Mouse (Mus musculus): ENCODE data around the gene Sox6.

Sox6 gene

GRCm38 (mm10) chr7:115485664-115486409 lies 552.8 kb downstream of the Sox6 start:
- no peak for DNase-seq (ENCODE audit: low spot score)

GRCm38 (mm10) chr7:115477763-115478162 lies 560.8 kb downstream of the Sox6 start:
- no peak for DNase-seq (ENCODE audit: low spot score)

GRCm38 (mm10) chr7:115476881-115477665 lies 561.5 kb downstream of the Sox6 start:
- DNase-seq (ENCODE audit: low spot score), result no peak

- DNase-seq (ENCODE audit: low spot score), result no peak
Observed at GRCm38 (mm10) chr7:115475176-115475575, 563.4 kb downstream of the Sox6 start.

GRCm38 (mm10) chr7:115474115-115474514 lies 564.5 kb downstream of the Sox6 start:
- no peak for DNase-seq (ENCODE audit: low spot score)

- DNase-seq (ENCODE audit: low spot score), result no peak
Observed at GRCm38 (mm10) chr7:115472850-115473249, 565.7 kb downstream of the Sox6 start.

- DNase-seq (ENCODE audit: low spot score), result peak; percentile 8
Observed at GRCm38 (mm10) chr7:115471521-115471920, 567.1 kb downstream of the Sox6 start.

GRCm38 (mm10) chr7:115466811-115467210 lies 571.8 kb downstream of the Sox6 start:
- DNase-seq (ENCODE audit: low spot score), result no peak

- DNase-seq (ENCODE audit: low spot score), result no peak
Observed at GRCm38 (mm10) chr7:115463367-115463766, 575.2 kb downstream of the Sox6 start.

- peak; percentile 39 for DNase-seq (ENCODE audit: low spot score)
Observed at GRCm38 (mm10) chr7:115462276-115462675, 576.3 kb downstream of the Sox6 start.

GRCm38 (mm10) chr7:115454988-115455387 lies 583.6 kb downstream of the Sox6 start:
- DNase-seq (ENCODE audit: low spot score), result no peak

GRCm38 (mm10) chr7:115453713-115454073 lies 584.9 kb downstream of the Sox6 start:
- DNase-seq (ENCODE audit: low spot score), result no peak

- peak; percentile 21 for DNase-seq (ENCODE audit: low spot score)
Observed at GRCm38 (mm10) chr7:115453042-115453712, 585.4 kb downstream of the Sox6 start.

- no peak for DNase-seq (ENCODE audit: low spot score)
Observed at GRCm38 (mm10) chr7:115450431-115451195, 588.0 kb downstream of the Sox6 start.

GRCm38 (mm10) chr7:115448403-115449025 lies 590.1 kb downstream of the Sox6 start:
- no peak for DNase-seq (ENCODE audit: low spot score)

GRCm38 (mm10) chr7:115447091-115447490 lies 591.5 kb downstream of the Sox6 start:
- DNase-seq (ENCODE audit: low spot score), result no peak

GRCm38 (mm10) chr7:115446481-115447016 lies 592.0 kb downstream of the Sox6 start:
- DNase-seq (ENCODE audit: low spot score), result no peak

GRCm38 (mm10) chr7:115426161-115426982 lies 612.2 kb downstream of the Sox6 start:
- no peak for DNase-seq (ENCODE audit: low spot score)

- no peak for DNase-seq (ENCODE audit: low spot score)
Observed at GRCm38 (mm10) chr7:115422828-115423227, 615.8 kb downstream of the Sox6 start.

GRCm38 (mm10) chr7:115420960-115421359 lies 617.6 kb downstream of the Sox6 start:
- no peak for DNase-seq (ENCODE audit: low spot score)
